Mouse (Mus musculus): ENCODE measurements around the gene Ccdc71. TPM values are rescaled to one million over a fixed set of nuclear protein-coding genes. Genes with fewer than 3 reads are reported as not detected.

Gene Ccdc71
- polyA plus RNA-seq, 1 experiment from 2014 or later: 42.2 TPM

DNA sequence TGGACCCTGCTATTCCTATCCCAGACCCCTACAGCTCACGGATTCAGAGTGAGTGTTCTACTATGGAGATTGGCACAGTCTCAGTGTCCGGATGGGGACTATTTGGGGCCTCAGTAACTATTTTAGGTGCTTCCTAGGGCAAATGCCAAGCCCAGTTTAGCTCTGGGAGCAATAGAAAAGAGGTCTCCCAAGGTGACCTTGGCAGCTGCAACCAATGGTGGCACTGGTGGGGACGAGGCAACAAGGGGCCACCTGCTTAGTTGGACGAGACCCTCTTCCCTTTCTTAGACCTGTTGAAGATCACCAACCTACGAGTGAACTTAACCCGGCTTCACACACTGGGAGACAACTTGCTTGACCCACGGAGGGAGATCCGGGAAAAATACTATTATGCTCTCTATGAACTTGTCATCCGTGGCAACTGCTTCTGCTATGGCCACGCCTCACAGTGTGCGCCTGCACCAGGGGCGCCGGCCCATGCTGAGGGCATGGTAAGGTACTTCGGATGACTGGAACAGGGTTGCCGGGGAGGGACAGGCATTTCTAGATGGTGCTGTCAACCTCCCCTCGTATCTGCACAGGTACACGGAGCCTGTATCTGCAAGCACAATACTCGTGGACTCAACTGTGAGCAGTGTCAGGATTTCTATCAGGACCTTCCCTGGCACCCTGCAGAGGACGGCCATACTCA lies 21.3 kb downstream of the Ccdc71 start:
- no peak overlapping the region for H3K4me3 ChIP-seq (ENCODE audit: low read depth, low read length)
- H3K4me2 ChIP-seq (ENCODE audit: low read depth, low read length): no peak overlapping the region
- peaks cover 17% of the 10 kb centered on the region for H3K4me1 ChIP-seq (ENCODE audit: control insufficient read depth, insufficient read depth, low read length)
- no peak overlapping the region for H3K9ac ChIP-seq (ENCODE audit: low read depth, low read length)
- no peaks in the 10 kb centered on the region for H3K27me3 ChIP-seq (replicated peaks; ENCODE audit: control insufficient read depth, insufficient read depth, low read length)
- DNase-seq (ENCODE audit: low spot score) (no peak), ATAC-seq (ENCODE audit: low read depth) (no peak)
- WGBS: 90% methylated on average over 18 of the region's 19 CpGs
- no peaks in the 10 kb centered on the region for H3K9me3 ChIP-seq (ENCODE audit: control insufficient read depth, low read length)
- H3K36me3 ChIP-seq (ENCODE audit: control insufficient read depth, insufficient read depth, low read length): peaks cover 60% of the 10 kb centered on the region
- H3K27ac ChIP-seq (replicated peaks; ENCODE audit: low read depth, low read length): no peak overlapping the region

DNA sequence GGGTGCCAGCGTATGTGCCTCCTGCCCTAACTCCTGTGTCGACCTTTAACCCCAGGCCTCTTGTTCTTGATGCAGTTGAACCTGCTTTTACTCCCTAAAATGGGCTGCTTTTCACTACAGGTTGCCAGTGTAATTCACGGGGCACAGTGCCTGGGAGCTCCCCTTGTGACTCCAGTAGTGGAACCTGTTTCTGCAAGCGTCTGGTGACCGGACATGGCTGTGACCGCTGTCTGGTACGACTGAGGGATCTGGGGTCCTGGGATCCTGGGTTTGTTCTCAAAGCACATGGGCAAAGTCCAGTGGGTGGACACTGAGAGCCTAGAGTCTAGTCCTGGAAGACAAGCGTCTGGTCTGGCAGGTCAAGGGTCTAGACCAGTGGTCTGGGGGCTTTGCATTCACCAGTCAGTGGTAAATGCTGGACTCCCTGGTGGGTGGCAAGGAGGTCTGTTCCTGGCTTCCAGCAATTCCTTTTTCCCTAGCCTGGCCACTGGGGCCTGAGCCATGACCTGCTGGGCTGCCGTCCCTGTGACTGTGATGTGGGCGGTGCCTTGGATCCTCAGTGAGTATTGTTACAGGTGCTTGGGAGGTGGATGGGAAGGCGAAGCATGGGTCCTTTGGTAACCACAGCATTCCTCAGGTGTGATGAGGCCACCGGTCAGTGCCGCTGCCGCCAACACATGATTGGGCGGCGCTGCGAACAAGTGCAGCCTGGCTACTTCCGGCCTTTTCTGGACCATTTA lies 22.9 kb downstream of the Ccdc71 start:
- Histone ChIP-seq H3K36me3 (ENCODE audit: control insufficient read depth, insufficient read depth, low read length) (peaks cover 76% of the 10 kb centered on the region), H3K9ac (ENCODE audit: low read depth, low read length) (no peak overlapping the region), H3K27ac (replicated peaks; ENCODE audit: low read depth, low read length) (no peak overlapping the region), H3K4me1 (ENCODE audit: control insufficient read depth, insufficient read depth, low read length) (peaks cover 17% of the 10 kb centered on the region), H3K9me3 (ENCODE audit: control insufficient read depth, low read length) (no peaks in the 10 kb centered on the region), H3K4me3 (ENCODE audit: low read depth, low read length) (no peak overlapping the region), H3K27me3 (replicated peaks; ENCODE audit: control insufficient read depth, insufficient read depth, low read length) (no peaks in the 10 kb centered on the region), H3K4me2 (ENCODE audit: low read depth, low read length) (no peak overlapping the region)
- no peak for DNase-seq (ENCODE audit: low spot score)
- WGBS: 93% methylated on average over 17 of the region's 18 CpGs
- no peak for ATAC-seq (ENCODE audit: low read depth)

DNA sequence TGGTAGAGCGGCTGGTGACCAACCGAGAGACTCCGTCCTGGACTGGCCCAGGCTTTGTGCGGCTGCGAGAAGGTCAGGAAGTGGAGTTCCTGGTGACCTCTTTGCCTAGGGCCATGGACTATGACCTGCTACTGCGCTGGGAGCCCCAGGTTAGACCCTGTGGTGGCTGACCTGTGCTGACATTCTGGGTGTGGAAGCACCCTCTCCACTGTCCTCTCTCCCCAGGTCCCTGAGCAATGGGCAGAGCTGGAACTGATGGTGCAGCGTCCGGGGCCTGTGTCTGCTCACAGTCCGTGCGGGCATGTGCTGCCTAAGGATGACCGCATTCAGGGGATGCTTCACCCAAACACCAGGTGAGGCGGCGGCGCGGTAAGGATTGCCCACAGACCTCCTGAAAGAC lies 23.7 kb downstream of the Ccdc71 start:
- H3K4me1 ChIP-seq (ENCODE audit: control insufficient read depth, insufficient read depth, low read length): peaks cover 16% of the 10 kb centered on the region
- no peak overlapping the region for H3K9ac ChIP-seq (ENCODE audit: low read depth, low read length)
- H3K36me3 ChIP-seq (ENCODE audit: control insufficient read depth, insufficient read depth, low read length): peaks cover 84% of the 10 kb centered on the region
- H3K9me3 ChIP-seq (ENCODE audit: control insufficient read depth, low read length): no peaks in the 10 kb centered on the region
- no peak overlapping the region for H3K4me3 ChIP-seq (ENCODE audit: low read depth, low read length)
- no peak overlapping the region for H3K4me2 ChIP-seq (ENCODE audit: low read depth, low read length)
- no peaks in the 10 kb centered on the region for H3K27me3 ChIP-seq (replicated peaks; ENCODE audit: control insufficient read depth, insufficient read depth, low read length)
- ATAC-seq (ENCODE audit: low read depth) (no peak), DNase-seq (ENCODE audit: low spot score) (no peak)
- WGBS: 87% methylated on average over 9 of the region's 15 CpGs
- no peak overlapping the region for H3K27ac ChIP-seq (replicated peaks; ENCODE audit: low read depth, low read length)

DNA sequence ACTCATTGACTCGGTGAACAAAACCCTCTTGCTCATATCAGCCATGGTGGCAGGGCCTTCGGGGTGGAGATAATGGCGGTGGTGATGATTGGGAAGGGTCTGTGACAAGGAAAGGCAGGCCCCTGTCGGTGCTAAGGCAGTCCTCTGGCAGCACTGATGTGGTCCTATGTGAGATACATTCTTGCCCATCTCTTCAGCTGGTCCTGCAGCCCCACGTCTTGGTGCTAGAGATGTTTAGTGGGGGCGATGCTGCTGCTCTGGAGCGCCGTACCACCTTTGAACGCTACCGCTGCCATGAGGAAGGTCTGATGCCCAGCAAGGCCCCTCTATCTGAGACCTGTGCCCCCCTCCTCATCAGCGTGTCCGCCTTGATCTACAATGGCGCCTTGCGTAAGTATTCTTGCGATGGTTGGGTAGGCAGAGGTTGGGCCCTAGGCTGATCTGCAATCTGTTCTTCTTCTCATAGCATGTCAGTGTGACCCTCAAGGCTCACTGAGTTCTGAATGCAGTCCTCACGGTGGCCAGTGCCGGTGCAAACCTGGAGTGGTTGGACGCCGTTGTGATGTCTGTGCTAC lies 25.1 kb downstream of the Ccdc71 start:
- Histone ChIP-seq H3K27me3 (replicated peaks; ENCODE audit: control insufficient read depth, insufficient read depth, low read length) (no peaks in the 10 kb centered on the region), H3K36me3 (ENCODE audit: control insufficient read depth, insufficient read depth, low read length) (peaks cover 90% of the 10 kb centered on the region), H3K9ac (ENCODE audit: low read depth, low read length) (no peak overlapping the region), H3K4me2 (ENCODE audit: low read depth, low read length) (no peak overlapping the region), H3K4me1 (ENCODE audit: control insufficient read depth, insufficient read depth, low read length) (peaks cover 7% of the 10 kb centered on the region), H3K4me3 (ENCODE audit: low read depth, low read length) (no peak overlapping the region), H3K27ac (replicated peaks; ENCODE audit: low read depth, low read length) (no peak overlapping the region), H3K9me3 (ENCODE audit: control insufficient read depth, low read length) (no peaks in the 10 kb centered on the region)
- 98% methylated on average over 17 of the region's 19 CpGs for WGBS
- ATAC-seq (ENCODE audit: low read depth) (no peak), DNase-seq (ENCODE audit: low spot score) (no peak)

DNA sequence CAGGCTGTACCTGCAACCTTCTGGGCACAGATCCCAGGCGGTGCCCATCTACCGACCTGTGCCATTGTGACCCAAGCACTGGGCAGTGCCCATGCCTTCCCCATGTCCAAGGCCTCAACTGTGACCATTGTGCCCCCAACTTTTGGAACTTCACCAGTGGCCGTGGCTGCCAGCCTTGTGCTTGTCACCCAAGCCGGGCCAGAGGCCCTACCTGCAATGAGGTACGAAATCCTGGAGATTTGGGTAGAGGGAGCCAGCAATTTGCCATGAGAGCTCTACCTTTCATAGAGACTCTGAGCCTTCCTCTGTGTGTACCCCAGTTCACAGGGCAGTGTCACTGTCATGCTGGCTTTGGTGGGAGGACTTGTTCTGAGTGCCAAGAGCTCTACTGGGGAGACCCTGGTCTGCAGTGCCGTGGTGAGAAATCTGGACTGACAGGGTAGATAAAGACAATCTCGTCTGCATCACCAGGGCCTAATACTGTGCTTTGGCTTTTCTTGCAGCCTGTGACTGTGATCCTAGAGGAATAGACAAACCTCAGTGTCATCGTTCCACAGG lies 26.7 kb downstream of the Ccdc71 start:
- Histone ChIP-seq H3K9ac (ENCODE audit: low read depth, low read length) (no peak overlapping the region), H3K36me3 (ENCODE audit: control insufficient read depth, insufficient read depth, low read length) (peaks cover 77% of the 10 kb centered on the region), H3K4me2 (ENCODE audit: low read depth, low read length) (no peak overlapping the region), H3K4me1 (ENCODE audit: control insufficient read depth, insufficient read depth, low read length) (peaks cover 6% of the 10 kb centered on the region), H3K27me3 (replicated peaks; ENCODE audit: control insufficient read depth, insufficient read depth, low read length) (no peaks in the 10 kb centered on the region), H3K4me3 (ENCODE audit: low read depth, low read length) (no peak overlapping the region), H3K27ac (replicated peaks; ENCODE audit: low read depth, low read length) (no peak overlapping the region), H3K9me3 (ENCODE audit: control insufficient read depth, low read length) (no peaks in the 10 kb centered on the region)
- DNase-seq (ENCODE audit: low spot score) (no peak), ATAC-seq (ENCODE audit: low read depth) (no peak)
- WGBS: 95% methylated on average over 8 of the region's 8 CpGs

DNA sequence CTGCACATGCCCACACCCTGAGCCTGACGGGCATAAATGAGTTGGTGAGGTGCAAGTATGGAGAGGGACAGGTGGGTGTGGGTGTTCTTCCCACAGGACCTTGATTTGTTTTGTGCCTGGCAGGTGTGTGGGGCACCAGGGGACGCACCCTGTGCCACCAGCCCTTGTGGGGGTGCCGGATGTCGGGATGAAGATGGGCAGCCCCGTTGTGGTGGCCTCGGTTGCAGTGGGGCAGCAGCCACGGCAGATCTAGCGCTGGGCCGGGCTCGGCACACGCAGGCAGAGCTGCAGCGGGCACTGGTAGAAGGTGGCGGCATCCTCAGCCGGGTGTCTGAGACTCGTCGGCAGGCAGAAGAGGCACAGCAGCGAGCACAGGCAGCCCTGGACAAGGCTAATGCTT lies 28.1 kb downstream of the Ccdc71 start:
- Histone ChIP-seq H3K27ac (replicated peaks; ENCODE audit: low read depth, low read length) (no peak overlapping the region), H3K9me3 (ENCODE audit: control insufficient read depth, low read length) (no peaks in the 10 kb centered on the region), H3K27me3 (replicated peaks; ENCODE audit: control insufficient read depth, insufficient read depth, low read length) (no peaks in the 10 kb centered on the region), H3K9ac (ENCODE audit: low read depth, low read length) (no peak overlapping the region), H3K4me3 (ENCODE audit: low read depth, low read length) (no peak overlapping the region), H3K4me2 (ENCODE audit: low read depth, low read length) (no peak overlapping the region), H3K4me1 (ENCODE audit: control insufficient read depth, insufficient read depth, low read length) (peaks cover 9% of the 10 kb centered on the region), H3K36me3 (ENCODE audit: control insufficient read depth, insufficient read depth, low read length) (peaks cover 77% of the 10 kb centered on the region)
- 94% methylated on average over 15 of the region's 17 CpGs for WGBS
- DNase-seq (ENCODE audit: low spot score): no peak
- ATAC-seq (ENCODE audit: low read depth): no peak

DNA sequence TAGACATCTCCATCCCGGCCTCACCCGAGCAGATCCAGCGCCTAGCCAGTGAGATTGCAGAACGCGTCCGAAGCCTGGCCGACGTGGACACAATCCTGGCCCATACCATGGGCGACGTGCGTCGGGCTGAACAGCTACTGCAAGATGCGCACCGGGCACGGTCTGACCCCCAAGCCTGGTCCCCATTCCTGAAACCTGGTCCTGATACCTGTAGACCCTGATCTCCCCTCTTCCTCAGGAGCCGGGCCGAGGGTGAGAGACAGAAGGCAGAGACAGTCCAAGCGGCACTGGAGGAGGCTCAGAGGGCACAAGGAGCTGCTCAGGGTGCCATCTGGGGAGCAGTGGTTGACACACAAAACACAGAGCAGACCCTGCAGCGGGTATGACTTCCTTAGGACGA lies 28.9 kb downstream of the Ccdc71 start:
- WGBS: 96% methylated on average over 19 of the region's 20 CpGs
- H3K4me3 ChIP-seq (ENCODE audit: low read depth, low read length): no peak overlapping the region
- peaks cover 9% of the 10 kb centered on the region for H3K4me1 ChIP-seq (ENCODE audit: control insufficient read depth, insufficient read depth, low read length)
- no peaks in the 10 kb centered on the region for H3K27me3 ChIP-seq (replicated peaks; ENCODE audit: control insufficient read depth, insufficient read depth, low read length)
- ATAC-seq (ENCODE audit: low read depth) (no peak), DNase-seq (ENCODE audit: low spot score) (no peak)
- H3K4me2 ChIP-seq (ENCODE audit: low read depth, low read length): no peak overlapping the region
- H3K27ac ChIP-seq (replicated peaks; ENCODE audit: low read depth, low read length): no peak overlapping the region; the same call in 1 of the 2 replicates
- H3K36me3 ChIP-seq (ENCODE audit: control insufficient read depth, insufficient read depth, low read length): peaks cover 77% of the 10 kb centered on the region
- H3K9ac ChIP-seq (ENCODE audit: low read depth, low read length): no peak overlapping the region
- no peaks in the 10 kb centered on the region for H3K9me3 ChIP-seq (ENCODE audit: control insufficient read depth, low read length)

DNA sequence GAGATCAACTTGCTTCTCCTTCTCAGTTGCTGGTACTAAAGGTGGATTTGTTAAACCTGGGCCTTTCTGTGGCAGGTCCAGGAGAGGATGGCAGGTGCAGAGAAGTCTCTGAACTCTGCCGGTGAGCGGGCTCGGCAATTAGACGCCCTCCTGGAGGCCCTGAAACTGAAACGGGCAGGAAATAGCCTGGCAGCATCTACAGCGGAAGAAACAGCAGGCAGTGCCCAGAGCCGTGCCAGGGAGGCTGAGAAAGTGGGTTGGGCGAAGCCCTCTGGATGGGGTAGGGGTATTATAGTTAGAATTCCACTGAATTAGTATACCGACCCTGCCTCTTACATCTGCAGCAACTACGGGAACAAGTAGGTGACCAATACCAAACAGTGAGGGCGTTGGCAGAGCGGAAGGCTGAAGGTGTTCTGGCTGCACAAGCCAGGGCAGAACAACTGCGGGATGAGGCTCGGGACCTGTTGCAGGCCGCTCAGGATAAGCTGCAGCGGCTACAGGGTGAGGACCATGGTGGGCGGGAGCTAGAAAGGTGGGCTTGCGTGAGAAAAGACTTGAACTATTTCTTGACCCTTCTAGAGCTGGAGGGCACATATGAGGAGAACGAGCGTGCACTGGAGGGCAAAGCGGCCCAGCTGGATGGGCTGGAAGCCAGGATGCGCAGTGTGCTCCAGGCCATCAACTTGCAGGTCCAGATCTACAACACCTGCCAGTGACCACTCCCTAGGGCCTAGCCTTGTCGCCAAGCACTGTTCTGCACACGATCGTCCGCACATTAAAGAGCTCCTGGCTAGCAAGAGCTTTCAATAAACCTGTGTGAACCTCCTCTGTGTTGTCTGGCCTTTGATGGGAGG lies 29.6 kb downstream of the Ccdc71 start:
- no peaks in the 10 kb centered on the region for H3K27me3 ChIP-seq (replicated peaks; ENCODE audit: control insufficient read depth, insufficient read depth, low read length)
- no peak for DNase-seq (ENCODE audit: low spot score)
- no peaks in the 10 kb centered on the region for H3K9me3 ChIP-seq (ENCODE audit: control insufficient read depth, low read length)
- peak overlapping the region; percentile 88 for H3K4me2 ChIP-seq (ENCODE audit: low read depth, low read length)
- peak overlapping the region; percentile 96 for H3K9ac ChIP-seq (ENCODE audit: low read depth, low read length)
- H3K27ac ChIP-seq (replicated peaks; ENCODE audit: low read depth, low read length): peak overlapping the region; percentile 97
- H3K4me3 ChIP-seq (ENCODE audit: low read depth, low read length): peak overlapping the region; percentile 79
- 66% methylated on average over 26 of the region's 26 CpGs for WGBS
- peaks cover 9% of the 10 kb centered on the region for H3K4me1 ChIP-seq (ENCODE audit: control insufficient read depth, insufficient read depth, low read length)
- no peak; the same call in 1 of the 2 replicates for ATAC-seq (ENCODE audit: low read depth)
- H3K36me3 ChIP-seq (ENCODE audit: control insufficient read depth, insufficient read depth, low read length): peaks cover 77% of the 10 kb centered on the region
